Mouse (Mus musculus): ENCODE measurements at regions not wholly inside any gene's neighbourhood (a gene's known extent, or its start where the extent isn't known, plus 50 kb on each side); places are given as distances from the start of the nearest gene placed in this dataset.
A peak's percentile ranks its signal among the peaks of the same experiment; 100 is the strongest.

DNA sequence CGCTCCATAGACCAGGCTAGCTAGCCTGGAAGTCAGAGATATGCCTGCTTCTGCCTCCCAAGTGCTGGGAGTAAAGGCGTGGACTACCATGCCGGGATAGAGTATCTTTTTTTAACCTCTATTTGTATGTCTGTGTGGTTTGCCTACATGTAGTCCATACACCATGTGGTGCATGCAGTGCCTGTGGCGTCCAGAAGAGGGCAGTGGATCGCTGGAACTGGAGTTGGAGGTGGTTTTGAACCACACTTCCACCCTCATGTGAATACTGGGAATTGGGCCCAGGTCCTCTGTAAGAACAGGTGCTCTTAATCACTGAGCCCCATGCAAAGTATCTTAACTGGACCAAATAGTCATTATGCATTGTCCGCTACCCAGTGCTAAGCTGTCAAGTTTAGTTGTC, 306.2 kb downstream of the H2al1j start:
- peak in 1 of 2 experiments; percentile 17 for DNase-seq
- intact Hi-C loops (cut with DNase I), result loop anchor here (5.0 to 10.0 kb wide), 3 partner anchors 173 to 501 kb away; no protein-coding TSS in a partner anchor

DNA sequence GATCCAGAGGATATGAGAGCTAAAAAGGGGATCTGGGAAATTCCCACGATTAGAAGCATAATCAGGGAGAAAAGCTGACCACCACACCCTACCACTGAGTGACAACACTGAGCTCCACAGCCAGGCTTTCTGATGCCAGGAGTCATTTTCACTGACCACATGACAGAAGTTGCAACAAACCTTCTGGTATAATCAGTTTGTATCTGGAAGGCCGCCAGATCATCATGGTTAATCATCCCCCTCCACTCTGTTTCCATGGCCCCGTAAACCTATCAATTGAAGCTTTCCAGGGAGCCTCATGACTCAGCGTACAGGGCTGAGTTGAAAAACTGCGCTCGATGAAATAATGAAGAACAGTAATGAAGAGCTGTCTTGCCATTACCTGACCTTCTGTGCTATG, 316.9 kb downstream of the H2al1j start:
- no peak for DNase-seq
- intact Hi-C loops (cut with DNase I), result no loop called here

DNA sequence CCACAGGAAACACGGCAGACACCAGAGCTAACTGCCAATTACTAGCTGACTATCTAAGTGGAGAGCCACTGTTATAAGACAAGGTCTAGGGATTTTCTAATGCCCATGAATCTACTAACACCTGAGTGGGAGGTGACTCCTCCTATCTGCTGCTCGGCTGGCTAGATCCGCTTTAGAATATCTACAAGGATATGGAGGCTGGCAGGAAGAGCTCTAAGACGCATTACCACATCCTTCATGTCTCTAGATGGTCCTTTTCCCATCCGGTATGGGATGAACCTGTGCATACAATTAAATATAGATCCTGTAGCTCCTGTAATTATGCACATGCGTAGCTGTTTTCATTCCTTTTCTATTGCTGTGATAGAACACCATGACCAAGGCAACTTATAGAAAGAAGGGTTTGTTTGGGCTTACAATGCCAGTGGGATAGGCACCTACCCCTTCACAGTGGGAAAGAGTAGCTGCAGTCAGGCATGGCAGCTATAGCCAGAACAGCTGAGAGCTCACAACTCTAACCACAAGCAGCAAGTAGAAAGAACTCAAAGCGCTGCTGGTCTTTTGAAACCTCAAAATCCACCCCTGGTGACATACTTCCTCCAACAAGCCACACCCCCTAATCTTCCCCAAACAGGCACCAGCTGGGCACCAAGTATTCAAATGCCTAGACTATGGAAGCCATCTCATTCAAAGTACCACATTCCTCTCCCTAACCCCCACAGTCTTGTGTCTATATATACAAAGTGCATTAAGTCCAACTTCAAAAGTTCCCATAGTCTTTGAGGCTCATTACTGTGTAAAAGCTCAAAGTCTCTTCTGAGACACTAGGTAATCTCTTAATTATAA, 319.3 kb downstream of the H2al1j start:
- DNase-seq, result no peak
- intact Hi-C loops (cut with DNase I), result no loop called here

DNA sequence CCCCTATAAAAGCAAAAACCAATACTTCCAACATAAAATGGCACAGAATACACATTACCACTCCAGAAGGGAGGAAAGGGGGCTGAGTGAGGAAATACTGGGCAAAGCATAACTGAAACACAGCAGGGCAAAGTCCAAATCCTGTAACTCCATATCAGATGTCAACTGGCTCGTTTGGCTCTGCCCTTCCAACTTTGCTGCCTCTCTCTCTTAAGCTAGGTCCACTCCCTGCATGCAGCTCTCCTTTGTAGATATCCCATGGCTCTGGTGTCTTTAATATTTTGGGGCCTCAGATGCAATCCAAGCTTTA, 319.9 kb downstream of the H2al1j start:
- intact Hi-C loops (cut with DNase I), result no loop called here
- DNase-seq, result no peak

DNA sequence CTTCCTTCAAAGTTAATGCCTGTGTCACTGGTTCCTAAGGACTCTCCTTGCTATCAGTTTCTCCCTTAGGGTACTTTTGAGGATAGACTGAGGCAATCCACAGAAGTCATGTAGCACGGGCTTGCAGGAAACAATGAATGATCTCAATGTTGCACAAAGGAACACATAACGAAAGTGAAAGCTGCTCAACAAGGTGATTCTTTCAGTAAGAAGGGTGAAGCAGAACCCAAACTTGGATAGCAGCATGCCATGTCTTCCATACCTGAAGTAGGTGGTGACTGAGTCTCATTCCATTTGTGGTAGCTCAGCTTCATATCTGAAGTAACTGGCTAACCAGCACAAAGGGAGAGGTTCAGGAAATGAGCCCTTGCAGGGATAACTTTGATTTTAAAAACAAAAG, 325.7 kb downstream of the H2al1j start:
- intact Hi-C loops (cut with DNase I), result no loop called here
- no peak for DNase-seq

DNA sequence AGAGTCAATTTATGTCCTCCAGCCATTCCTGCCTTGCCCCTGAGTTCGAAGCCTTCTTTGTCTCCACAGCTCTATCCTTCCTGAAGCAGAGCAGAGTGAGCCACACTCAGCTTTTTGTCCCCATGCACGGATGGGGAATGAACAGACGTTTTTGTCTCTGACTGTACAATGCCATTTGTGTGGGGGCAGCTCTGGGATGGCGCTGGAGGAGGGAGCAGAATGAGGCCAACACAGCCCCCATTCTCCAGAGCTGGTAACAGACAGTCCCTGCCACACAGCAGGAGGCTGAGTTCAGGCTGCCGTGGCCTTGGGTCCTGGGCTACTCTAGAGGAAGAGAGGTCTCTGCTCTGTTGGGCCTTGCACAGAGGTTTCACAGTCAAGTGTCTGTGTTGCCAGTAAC, 327.4 kb downstream of the H2al1j start:
- intact Hi-C loops (cut with DNase I), result no loop called here

DNA sequence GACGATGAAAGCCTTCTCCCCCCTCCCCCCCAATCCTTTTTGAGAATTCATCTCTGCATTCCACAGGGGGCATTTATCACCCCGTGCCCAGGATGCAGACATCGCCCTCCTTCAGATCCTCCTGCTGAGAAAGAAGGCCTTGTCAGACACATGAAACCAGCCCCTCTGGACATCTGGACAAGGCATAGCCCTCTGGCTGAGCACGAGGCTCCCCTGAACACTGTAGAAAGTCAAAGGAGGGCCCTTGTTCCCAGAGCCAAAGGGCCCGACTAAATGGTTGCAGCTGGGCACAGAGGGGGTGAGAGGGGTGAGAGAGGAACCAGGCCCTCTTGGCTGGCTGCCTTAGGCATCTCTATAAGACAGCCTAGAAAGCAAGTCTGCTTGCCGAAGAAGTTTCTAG, 327.8 kb downstream of the H2al1j start:
- DNase-seq, result no peak
- intact Hi-C loops (cut with DNase I), result no loop called here

More for the DNA sequence above, 327.4 kb downstream of the H2al1j start:
- no peak for DNase-seq

DNA sequence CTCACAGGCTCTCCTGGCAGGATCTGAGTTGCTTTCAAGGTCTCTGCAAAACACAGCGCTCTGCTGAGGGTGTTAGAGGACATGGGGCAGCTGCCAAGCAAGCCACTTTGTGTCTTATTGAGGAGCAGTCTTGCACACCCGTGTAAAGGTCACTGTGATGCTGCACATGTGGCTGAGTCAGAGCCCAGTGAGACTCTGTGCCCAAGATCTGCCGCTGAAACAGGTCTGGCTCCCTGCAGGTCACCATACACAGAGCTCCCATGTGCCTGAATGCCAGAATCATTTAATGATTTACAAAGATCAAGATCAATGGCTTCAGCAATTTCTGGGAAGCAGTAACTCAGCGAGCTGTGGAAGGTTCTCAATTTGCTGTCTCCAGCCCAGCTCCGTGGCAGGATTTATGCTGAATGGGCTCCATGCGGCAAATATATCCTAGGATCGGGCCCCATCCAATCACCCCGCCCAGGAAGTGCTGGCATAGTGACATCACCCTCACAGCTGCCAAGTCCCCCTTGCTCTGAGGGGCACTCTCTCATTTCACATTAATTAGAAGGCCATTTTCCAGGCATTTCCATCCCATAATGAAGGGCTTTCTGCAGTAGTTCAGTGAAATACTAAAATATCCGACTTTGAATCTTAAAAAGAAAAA, 330.1 kb downstream of the H2al1j start:
- DNase-seq, result no peak
- intact Hi-C loops (cut with DNase I), result no loop called here

DNA sequence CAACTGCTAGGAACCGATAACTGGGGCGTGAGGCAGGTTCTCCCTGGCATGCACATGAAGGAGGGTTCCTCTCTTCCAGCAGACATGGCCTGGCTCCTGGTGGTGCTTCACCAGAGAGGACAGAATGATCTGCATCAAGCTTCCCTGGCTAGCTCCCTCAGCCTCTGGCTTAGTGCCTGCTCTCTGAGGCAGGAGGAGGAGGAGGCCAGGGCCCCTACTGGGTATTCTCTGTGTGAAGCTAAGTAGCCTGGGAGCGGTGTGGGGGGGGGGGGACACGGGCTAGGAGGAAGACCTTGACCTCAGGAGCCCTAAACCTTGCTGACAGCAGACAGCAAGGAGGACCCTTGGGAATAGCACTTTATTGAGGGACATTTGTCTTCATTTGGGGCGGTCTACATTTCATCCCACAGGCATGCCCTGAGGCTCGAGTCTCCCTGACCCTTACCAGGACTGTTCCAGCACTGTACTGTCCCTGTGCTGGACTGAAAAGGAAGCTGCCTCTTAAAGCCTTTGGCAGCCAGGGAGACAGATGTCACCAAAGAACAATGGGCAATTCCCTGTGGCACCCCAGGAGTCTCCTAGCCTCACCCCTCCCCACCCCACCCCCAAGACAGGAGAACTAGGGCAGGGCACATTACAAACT, 335.7 kb downstream of the H2al1j start:
- peak; percentile 30 to 33 for DNase-seq
- intact Hi-C loops (cut with DNase I), result no loop called here

DNA sequence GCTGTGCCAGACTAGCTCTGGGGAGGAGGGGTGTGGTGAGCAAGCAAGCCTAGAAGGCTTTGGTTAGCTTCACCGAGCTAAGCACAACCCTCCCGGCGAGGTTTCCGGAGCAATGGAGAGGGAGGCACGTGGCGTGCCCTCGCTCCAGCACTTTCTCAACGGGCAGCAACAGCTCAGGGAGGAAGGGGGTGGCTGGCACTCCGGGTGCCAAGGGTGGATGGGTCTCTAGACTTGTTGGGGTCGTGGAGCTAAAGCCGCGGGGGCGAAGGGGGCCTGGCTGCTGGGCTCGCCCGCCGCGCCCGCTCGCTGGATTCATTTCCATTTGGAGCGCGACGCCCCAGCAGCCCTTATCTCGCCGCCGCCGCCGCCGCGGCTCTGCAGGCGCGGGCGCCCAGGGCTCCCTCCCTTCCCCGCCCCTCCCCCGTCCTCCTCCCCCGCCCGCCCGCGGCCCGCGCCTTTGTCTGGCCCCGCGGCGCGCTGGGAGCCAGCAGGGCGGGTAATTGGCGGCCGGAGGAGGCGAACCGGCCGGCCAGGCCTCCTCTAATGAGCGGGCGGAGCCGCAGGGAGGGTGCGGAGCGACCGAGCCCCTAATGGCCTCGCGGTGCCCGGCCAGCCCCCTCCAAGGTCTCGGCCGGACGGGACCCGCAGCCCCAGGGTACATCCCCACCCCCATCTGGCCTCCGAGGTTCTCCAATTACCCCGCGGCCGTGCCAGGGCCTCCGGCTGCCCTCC, 336.9 kb downstream of the H2al1j start:
- DNase-seq, result peak; percentile 48 to 51
- intact Hi-C loops (cut with DNase I), result no loop called here

DNA sequence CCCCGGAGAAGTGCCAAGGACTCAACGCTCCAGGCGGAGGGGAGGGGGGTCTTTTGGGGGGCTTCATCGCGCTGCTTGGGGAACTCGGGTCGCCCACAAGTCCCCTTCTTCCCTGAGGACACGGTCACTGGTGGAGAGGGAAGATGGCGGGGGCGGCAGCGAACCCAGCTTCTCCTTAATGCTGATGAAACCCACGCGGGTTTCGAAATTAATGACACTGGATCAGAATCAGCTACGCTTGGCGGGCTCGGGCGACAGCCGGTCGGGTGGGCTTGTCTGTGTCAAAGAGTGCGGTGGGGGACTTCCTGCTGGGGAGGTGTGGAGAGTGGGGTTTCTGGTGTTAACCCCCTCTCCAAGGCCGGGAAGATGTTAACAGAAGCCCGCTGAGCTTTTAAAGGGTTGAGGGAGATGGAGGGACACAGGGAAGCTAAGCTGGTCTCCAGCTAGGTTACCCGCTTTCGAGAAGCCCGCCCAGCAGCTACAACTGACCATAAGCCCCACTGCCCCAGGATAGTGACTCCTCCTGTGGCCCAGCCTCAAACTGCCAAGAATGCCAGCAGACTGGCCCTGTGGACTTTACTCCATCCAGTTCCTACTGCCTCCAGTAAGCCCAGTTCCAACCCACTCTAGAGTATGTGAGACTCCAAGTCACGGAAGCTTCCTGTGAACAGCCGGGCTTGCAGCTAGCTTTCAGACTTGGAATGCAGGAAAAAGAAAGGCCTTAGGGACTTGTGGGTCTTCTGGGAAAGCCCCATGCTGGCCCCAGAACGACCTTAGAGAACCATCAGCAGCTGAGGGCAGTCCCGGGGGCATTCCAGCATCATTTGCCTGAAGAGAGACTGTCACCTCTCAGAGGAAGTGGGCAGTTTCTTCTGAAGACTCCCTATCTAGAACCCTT, 337.7 kb downstream of the H2al1j start:
- intact Hi-C loops (cut with DNase I), result no loop called here
- peak in 1 of 2 experiments; percentile 20 for DNase-seq

DNA sequence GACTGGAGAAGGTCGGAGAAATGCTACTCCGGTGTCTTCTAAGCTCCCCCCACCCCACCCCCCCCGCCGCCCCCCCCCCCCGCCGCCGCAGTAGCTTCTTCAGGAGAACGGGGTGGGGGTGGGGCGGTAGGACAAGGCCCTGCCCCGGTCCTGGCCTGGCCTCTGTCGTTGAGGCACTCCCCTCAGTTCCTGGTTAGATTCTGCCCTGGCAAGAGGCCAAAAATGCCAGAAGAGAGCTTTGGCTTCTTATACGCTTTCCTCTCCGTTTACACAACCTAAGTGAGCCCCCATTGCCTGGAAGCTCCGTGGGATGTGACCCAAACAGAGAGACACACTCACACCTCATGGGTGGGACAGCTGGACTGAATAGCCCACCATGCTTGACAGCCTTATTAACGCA, 338.9 kb downstream of the H2al1j start:
- DNase-seq, result no peak
- intact Hi-C loops (cut with DNase I), result no loop called here

DNA sequence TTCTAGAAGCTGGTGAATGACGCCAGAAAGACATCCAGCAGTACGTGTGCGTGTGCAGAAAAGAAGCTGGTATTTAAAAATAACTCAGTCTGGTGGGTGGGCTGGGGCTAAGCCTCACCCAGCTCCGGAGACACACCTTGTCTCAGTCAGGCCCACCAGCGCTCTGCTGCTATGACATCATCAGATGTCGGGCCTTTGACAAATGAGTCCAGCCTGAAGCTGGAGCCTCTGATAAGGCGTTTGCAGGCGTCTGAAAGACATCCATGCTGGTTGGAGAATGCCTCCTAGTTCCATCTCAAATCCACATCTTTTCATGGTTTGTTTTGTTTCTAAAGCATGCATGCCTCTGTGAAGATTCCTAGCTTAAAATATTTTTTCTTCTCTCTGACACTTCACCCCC, 344.2 kb downstream of the H2al1j start:
- intact Hi-C loops (cut with DNase I), result no loop called here
- DNase-seq, result no peak

DNA sequence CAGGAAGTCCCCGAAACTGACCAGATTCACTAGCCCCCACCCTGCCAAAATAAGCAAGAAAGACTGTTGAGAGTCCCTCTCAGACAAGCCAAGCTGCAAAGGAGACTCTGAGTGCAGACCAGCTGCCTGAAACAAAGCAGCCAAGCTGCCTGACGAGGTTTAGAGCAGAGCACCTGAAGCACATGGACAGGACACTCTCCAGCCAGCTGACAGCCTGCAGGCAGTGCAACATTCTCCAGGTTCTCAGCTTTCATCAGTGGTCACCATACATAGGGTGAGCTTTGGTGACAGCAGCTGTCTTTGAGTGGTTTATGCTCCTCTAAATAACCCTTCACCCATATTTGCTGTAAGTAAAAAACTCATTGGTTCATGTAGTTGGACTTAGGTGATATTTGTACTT, 350.5 kb downstream of the H2al1j start:
- no peak for DNase-seq
- intact Hi-C loops (cut with DNase I), result no loop called here

DNA sequence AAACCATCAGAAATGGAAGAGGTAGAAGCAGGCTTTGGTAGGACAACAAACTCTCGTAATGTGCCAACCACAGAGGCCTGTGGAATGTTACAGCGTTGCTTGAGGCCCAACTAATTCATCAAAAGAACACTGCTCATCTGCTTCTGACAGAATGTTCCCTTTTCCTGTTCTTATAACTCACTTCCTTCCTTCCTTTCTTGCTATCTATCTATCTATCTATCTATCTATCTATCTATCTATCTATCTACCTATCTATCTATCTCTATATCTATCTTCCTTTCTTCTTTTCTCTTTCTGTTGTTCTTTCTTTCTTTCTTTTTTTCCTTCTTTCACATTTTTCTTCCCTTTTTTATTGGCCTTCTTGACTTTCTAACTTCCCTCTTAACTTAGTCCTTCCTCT, 353.7 kb downstream of the H2al1j start:
- DNase-seq, result no peak
- intact Hi-C loops (cut with DNase I), result no loop called here

DNA sequence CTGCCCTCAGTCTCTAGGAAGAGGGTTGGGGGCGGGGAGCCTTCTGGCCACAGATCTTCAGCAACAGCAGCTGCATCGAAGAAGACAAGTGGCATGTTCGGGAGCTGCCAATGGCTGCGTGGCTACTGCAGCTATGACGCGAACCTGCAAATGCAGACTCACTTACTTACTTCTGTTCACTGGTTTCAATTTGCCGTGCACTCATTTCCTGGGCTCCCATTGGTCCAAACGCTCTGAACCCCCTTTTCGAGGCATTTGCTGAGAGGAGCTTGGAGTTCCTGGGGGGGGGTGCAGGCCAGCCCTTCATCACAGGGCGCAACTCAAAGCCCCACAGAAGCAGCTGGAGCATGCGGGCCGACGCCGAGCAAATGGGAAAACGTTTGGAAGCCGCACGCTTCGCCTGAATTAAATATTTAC, 362.4 kb downstream of the H2al1j start:
- intact Hi-C loops (cut with DNase I), result no loop called here
- DNase-seq, result no peak

DNA sequence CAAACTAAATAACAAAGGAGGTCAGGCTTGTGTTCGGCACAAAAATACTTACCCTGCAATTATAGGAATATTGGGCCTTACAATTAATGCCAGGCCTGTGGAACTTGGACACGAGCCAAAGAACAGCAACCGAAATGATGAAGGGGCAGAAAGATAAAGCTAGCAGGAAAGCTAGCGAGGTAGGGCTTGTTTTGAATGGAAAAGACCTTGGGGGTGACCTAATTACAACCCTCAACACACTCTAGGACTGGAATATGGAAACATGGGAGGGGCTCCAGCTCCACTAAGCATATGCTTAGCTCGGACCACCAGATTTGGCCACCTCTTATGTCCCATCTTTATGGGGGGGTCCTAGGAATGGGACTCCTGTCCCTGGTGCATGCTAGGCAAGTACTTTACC, 362.8 kb downstream of the H2al1j start:
- DNase-seq, result no peak
- intact Hi-C loops (cut with DNase I), result no loop called here

DNA sequence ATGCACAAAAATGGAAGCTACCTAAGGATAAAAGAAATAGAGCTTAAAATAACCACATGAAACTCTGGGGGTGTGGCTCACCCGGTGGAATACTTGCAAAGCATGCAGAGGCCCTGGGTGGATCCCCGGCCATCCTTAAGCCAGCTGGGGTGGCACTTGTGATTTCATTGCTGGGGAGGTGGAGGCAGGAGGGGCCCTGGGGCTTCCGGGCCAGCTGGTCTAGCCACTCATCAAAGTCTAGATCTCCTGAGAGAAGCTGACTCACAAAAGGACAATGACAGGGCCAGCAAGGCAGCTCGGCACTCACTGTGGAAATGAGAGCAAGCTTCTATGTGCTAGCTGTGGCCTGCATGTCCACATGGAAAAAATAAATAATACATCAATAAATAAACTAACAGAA, 363.4 kb downstream of the H2al1j start:
- intact Hi-C loops (cut with DNase I), result no loop called here
- no peak for DNase-seq

DNA sequence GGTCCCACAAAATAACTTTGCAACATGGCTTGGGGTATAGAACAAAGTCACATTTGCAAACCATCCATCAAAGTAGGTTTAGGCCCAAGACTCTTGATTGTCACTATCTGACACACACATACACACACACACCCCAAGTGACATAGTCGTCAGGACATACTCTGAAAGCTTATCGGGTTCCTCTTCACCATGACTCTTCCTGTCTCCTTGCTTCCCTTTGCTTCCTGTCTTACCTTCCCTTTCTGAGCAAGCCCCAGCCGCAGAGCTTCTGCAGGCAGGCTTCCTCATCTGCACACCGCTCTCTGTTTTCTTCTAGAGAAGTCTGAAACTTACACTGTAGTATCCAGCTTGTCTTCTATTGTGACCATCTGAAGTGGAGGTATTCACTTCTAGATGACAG, 368.9 kb downstream of the H2al1j start:
- intact Hi-C loops (cut with DNase I), result no loop called here
- DNase-seq, result no peak

DNA sequence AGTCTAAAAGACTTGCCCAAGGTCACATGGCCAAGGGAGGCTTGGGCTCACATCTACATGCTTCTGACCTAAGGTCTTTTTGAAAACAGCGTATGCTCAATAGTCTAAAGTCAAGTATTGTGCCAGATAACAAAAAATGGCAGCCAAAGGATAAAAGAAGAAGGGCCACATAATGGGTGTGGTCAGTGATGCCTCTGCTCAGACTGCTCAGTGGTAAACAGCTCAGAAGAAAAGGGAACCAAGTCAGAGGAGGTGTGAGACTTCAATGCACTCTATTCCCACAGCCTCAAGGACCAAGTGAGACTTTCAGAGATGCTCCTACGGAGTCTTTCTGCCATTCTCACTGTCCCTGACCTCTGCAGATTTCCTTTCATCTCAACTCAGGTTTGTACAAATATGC, 373.5 kb downstream of the H2al1j start:
- intact Hi-C loops (cut with DNase I), result no loop called here
- no peak for DNase-seq
